Mouse (Mus musculus): ENCODE measurements around the gene Lpxn. TPM values are rescaled to one million over a fixed set of nuclear protein-coding genes. Genes with fewer than 3 reads are reported as not detected.

The Lpxn gene
- polyA plus RNA-seq, 1 experiment from 2014 or later, result 0.84 TPM

- Histone ChIP-seq H3K27ac (ENCODE audit: low read depth, low read length) (no peak overlapping the region), H3K9me3 (ENCODE audit: control insufficient read depth, low read length) (no peaks in the 10 kb centered on the region), H3K4me3 (ENCODE audit: low read length) (no peak overlapping the region), H3K36me3 (ENCODE audit: control insufficient read depth, insufficient read depth, low read length) (no peaks in the 10 kb centered on the region), H3K4me2 (ENCODE audit: low read length) (no peak overlapping the region), H3K27me3 (replicated peaks; ENCODE audit: control insufficient read depth, insufficient read depth, low read length) (no peaks in the 10 kb centered on the region), H3K4me1 (ENCODE audit: control insufficient read depth, insufficient read depth, low read depth, low read length) (no peaks in the 10 kb centered on the region), H3K9ac (ENCODE audit: low read depth, low read length) (no peak overlapping the region)
- ATAC-seq, result no peak
- 68% methylated on average over 4 of the region's 4 CpGs for WGBS
Observed at GRCm38 (mm10) chr19:12824549-12824948, 28.6 kb downstream of the Lpxn start.

- Histone ChIP-seq H3K27me3 (replicated peaks; ENCODE audit: control insufficient read depth, insufficient read depth, low read length) (no peaks in the 10 kb centered on the region), H3K4me1 (ENCODE audit: control insufficient read depth, insufficient read depth, low read depth, low read length) (no peaks in the 10 kb centered on the region), H3K4me2 (ENCODE audit: low read length) (no peak overlapping the region), H3K36me3 (ENCODE audit: control insufficient read depth, insufficient read depth, low read length) (no peaks in the 10 kb centered on the region), H3K9me3 (ENCODE audit: control insufficient read depth, low read length) (no peaks in the 10 kb centered on the region), H3K4me3 (ENCODE audit: low read length) (no peak overlapping the region), H3K9ac (ENCODE audit: low read depth, low read length) (no peak overlapping the region), H3K27ac (ENCODE audit: low read depth, low read length) (no peak overlapping the region)
- ATAC-seq, result peak; percentile 67
- WGBS, result 71% methylated on average over 2 of the region's 2 CpGs
Observed at GRCm38 (mm10) chr19:12830823-12831430, 34.9 kb downstream of the Lpxn start.

GRCm38 (mm10) chr19:12831559-12831958, 35.6 kb downstream of the Lpxn start:
- H3K4me2 ChIP-seq (ENCODE audit: low read length), result no peak overlapping the region

DNA sequence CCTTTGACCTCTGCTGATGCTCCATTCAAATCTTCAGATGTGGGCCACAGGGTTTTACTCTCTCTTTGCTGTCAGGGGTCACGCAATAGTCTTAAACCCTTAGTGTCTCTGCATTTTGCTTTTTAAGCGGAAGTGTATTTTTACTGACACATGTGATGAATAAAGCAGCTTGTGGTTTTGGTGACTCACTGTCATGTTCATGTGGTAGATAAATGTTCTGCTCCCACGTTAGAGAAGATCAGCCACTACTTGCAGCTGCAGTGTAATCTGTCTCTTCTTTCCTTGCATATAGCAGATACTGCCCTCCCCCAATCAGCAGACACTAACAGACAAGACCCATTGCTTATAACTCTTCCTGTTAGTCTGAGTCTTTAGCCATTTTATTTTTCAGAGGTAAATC, 37.6 kb downstream of the Lpxn start:
- Histone ChIP-seq H3K4me3 (ENCODE audit: low read length) (no peak overlapping the region), H3K9me3 (ENCODE audit: control insufficient read depth, low read length) (no peaks in the 10 kb centered on the region), H3K36me3 (ENCODE audit: control insufficient read depth, insufficient read depth, low read length) (no peaks in the 10 kb centered on the region), H3K27ac (ENCODE audit: low read depth, low read length) (no peak overlapping the region), H3K4me2 (ENCODE audit: low read length) (no peak overlapping the region), H3K9ac (ENCODE audit: low read depth, low read length) (no peak overlapping the region), H3K4me1 (ENCODE audit: control insufficient read depth, insufficient read depth, low read depth, low read length) (no peaks in the 10 kb centered on the region), H3K27me3 (replicated peaks; ENCODE audit: control insufficient read depth, insufficient read depth, low read length) (no peaks in the 10 kb centered on the region)
- WGBS, result 86% methylated on average over 3 of the region's 3 CpGs
- no peak for ATAC-seq

More at GRCm38 (mm10) chr19:12831559-12831958, 35.6 kb downstream of the Lpxn start:
- Histone ChIP-seq H3K27ac (ENCODE audit: low read depth, low read length) (no peak overlapping the region), H3K27me3 (replicated peaks; ENCODE audit: control insufficient read depth, insufficient read depth, low read length) (no peaks in the 10 kb centered on the region), H3K4me1 (ENCODE audit: control insufficient read depth, insufficient read depth, low read depth, low read length) (no peaks in the 10 kb centered on the region), H3K36me3 (ENCODE audit: control insufficient read depth, insufficient read depth, low read length) (no peaks in the 10 kb centered on the region), H3K9ac (ENCODE audit: low read depth, low read length) (no peak overlapping the region), H3K9me3 (ENCODE audit: control insufficient read depth, low read length) (no peaks in the 10 kb centered on the region), H3K4me3 (ENCODE audit: low read length) (no peak overlapping the region)
- whole genome bisulfite sequencing, result 83% methylated on average over 1 of the region's 1 CpGs
- no peak for ATAC-seq

- no peak overlapping the region for H3K9ac ChIP-seq (ENCODE audit: low read depth, low read length)
- no peaks in the 10 kb centered on the region for H3K4me1 ChIP-seq (ENCODE audit: control insufficient read depth, insufficient read depth, low read depth, low read length)
- H3K36me3 ChIP-seq (ENCODE audit: control insufficient read depth, insufficient read depth, low read length), result no peaks in the 10 kb centered on the region
- no peak overlapping the region for H3K27ac ChIP-seq (ENCODE audit: low read depth, low read length)
- no peak overlapping the region for H3K4me2 ChIP-seq (ENCODE audit: low read length)
- H3K27me3 ChIP-seq (replicated peaks; ENCODE audit: control insufficient read depth, insufficient read depth, low read length), result no peaks in the 10 kb centered on the region
- WGBS, result 81% methylated on average over 1 of the region's 1 CpGs
- no peak overlapping the region for H3K4me3 ChIP-seq (ENCODE audit: low read length)
- no peak for ATAC-seq
- no peaks in the 10 kb centered on the region for H3K9me3 ChIP-seq (ENCODE audit: control insufficient read depth, low read length)
Observed at GRCm38 (mm10) chr19:12838507-12838906, 42.5 kb downstream of the Lpxn start.

DNA sequence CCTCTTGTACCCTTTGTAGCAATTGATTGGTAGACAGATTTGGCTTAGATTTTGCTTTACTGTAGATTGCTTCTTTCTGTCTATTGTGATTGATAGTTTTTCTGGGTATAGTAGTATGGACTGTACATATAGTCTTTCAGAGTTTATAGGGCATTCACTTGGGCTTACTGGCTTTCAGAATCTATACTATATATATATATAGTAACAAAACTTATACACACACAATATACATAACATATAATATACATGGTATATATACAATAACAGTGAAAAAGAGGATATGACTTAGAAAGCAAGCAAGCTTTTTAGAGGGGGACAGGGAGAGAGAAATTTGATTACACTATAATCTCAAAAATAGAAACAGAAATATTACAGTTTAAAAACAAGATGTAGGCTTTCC, 50.4 kb downstream of the Lpxn start, which contains the start of gene Gm5244:
Gene Gm5244 (plus strand): TSS at position 301 of the 400 bp plus-strand sequence.
- no peak for ATAC-seq

GRCm38 (mm10) chr19:12856983-12857382, 61.0 kb downstream of the Lpxn start, which contains the start of gene Olfr1444:
Gene Olfr1444, plus strand, starts transcription at chr19:12857283.
- WGBS, result 71% methylated on average over 1 of the region's 1 CpGs
- H3K4me3 ChIP-seq (ENCODE audit: low read length), result no peak within 1 kb of the TSS
- no peaks in the 10 kb centered on the region for H3K27me3 ChIP-seq (replicated peaks; ENCODE audit: control insufficient read depth, insufficient read depth, low read length)
- H3K27ac ChIP-seq (ENCODE audit: low read depth, low read length), result no peak within 1 kb of the TSS
- H3K4me2 ChIP-seq (ENCODE audit: low read length), result no peak within 1 kb of the TSS
- H3K4me1 ChIP-seq (ENCODE audit: control insufficient read depth, insufficient read depth, low read depth, low read length), result no peaks in the 10 kb centered on the region
- no peak for ATAC-seq
- no peaks in the 10 kb centered on the region for H3K9me3 ChIP-seq (ENCODE audit: control insufficient read depth, low read length)
- no peaks in the 10 kb centered on the region for H3K36me3 ChIP-seq (ENCODE audit: control insufficient read depth, insufficient read depth, low read length)
- no peak within 1 kb of the TSS for H3K9ac ChIP-seq (ENCODE audit: low read depth, low read length)

More for the DNA sequence above, 50.4 kb downstream of the Lpxn start, which contains the start of gene Gm5244:
- H3K4me3 ChIP-seq (ENCODE audit: low read length), result no peak within 1 kb of the TSS
- no peak within 1 kb of the TSS for H3K27ac ChIP-seq (ENCODE audit: low read depth, low read length)
- H3K27me3 ChIP-seq (replicated peaks; ENCODE audit: control insufficient read depth, insufficient read depth, low read length), result no peaks in the 10 kb centered on the region
- no peaks in the 10 kb centered on the region for H3K4me1 ChIP-seq (ENCODE audit: control insufficient read depth, insufficient read depth, low read depth, low read length)
- H3K4me2 ChIP-seq (ENCODE audit: low read length), result no peak within 1 kb of the TSS
- no peaks in the 10 kb centered on the region for H3K36me3 ChIP-seq (ENCODE audit: control insufficient read depth, insufficient read depth, low read length)
- H3K9ac ChIP-seq (ENCODE audit: low read depth, low read length), result no peak within 1 kb of the TSS
- no peaks in the 10 kb centered on the region for H3K9me3 ChIP-seq (ENCODE audit: control insufficient read depth, low read length)

Other genes with a start within 250 kb of the Lpxn start
- 0.11 and 0.20 TPM in 2 replicates for gene Gm4952, start 196.2 kb upstream of the Lpxn start, polyA plus RNA-seq (2015; fragmentation: Nextera tagmentation; extraction: Ambion mirVana)
- gene Glyat, start 162.9 kb upstream of the Lpxn start, polyA plus RNA-seq (2015; fragmentation: Nextera tagmentation; extraction: Ambion mirVana), result not detected in 2 replicates
- gene Olfr1442, start 125.8 kb upstream of the Lpxn start, polyA plus RNA-seq (2015; fragmentation: Nextera tagmentation; extraction: Ambion mirVana), result not detected in 2 replicates
- not detected in 2 replicates for gene Olfr1443, start 118.1 kb upstream of the Lpxn start, polyA plus RNA-seq (2015; fragmentation: Nextera tagmentation; extraction: Ambion mirVana)
- gene Keg1, start 100.4 kb upstream of the Lpxn start, polyA plus RNA-seq (2015; fragmentation: Nextera tagmentation; extraction: Ambion mirVana), result not detected in 2 replicates
- 0.97 and 1.3 TPM in 2 replicates for gene Cntf, start 30.6 kb upstream of the Lpxn start, polyA plus RNA-seq (2015; fragmentation: Nextera tagmentation; extraction: Ambion mirVana)
- 10.5 TPM in 2 replicates for gene Zfp91, start 67 bp upstream of the Lpxn start, polyA plus RNA-seq (2015; fragmentation: Nextera tagmentation; extraction: Ambion mirVana)
- gene Gm5244, start 50.5 kb downstream of the Lpxn start, polyA plus RNA-seq (2015; fragmentation: Nextera tagmentation; extraction: Ambion mirVana), result not detected in 2 replicates
- not detected in 2 replicates for gene Olfr1444, start 61.1 kb downstream of the Lpxn start, polyA plus RNA-seq (2015; fragmentation: Nextera tagmentation; extraction: Ambion mirVana)
- gene Olfr1445, start 87.7 kb downstream of the Lpxn start, polyA plus RNA-seq (2015; fragmentation: Nextera tagmentation; extraction: Ambion mirVana), result not detected in 2 replicates
- not detected in 2 replicates for gene Olfr1446, start 97.3 kb downstream of the Lpxn start, polyA plus RNA-seq (2015; fragmentation: Nextera tagmentation; extraction: Ambion mirVana)
- gene Olfr1447, start 107.5 kb downstream of the Lpxn start, polyA plus RNA-seq (2015; fragmentation: Nextera tagmentation; extraction: Ambion mirVana), result not detected in 2 replicates
- gene Olfr1448, start 128.2 kb downstream of the Lpxn start, polyA plus RNA-seq (2015; fragmentation: Nextera tagmentation; extraction: Ambion mirVana), result not detected in 2 replicates
- gene Olfr1449, start 134.6 kb downstream of the Lpxn start, polyA plus RNA-seq (2015; fragmentation: Nextera tagmentation; extraction: Ambion mirVana), result not detected in 2 replicates
- gene Olfr1450, start 154.1 kb downstream of the Lpxn start, polyA plus RNA-seq (2015; fragmentation: Nextera tagmentation; extraction: Ambion mirVana), result not detected in 2 replicates
- gene Olfr1451, start 198.8 kb downstream of the Lpxn start, polyA plus RNA-seq (2015; fragmentation: Nextera tagmentation; extraction: Ambion mirVana), result not detected in 2 replicates
- not detected in 2 replicates for gene Olfr1453, start 232.1 kb downstream of the Lpxn start, polyA plus RNA-seq (2015; fragmentation: Nextera tagmentation; extraction: Ambion mirVana)